Mouse (Mus musculus) embryonic facial prominence, embryonic 11.5 days (tissue): ENCODE measurements at regions not wholly inside any gene's neighbourhood (a gene's known extent, or its start where the extent isn't known, plus 50 kb on each side); places are given as distances from the start of the nearest gene placed in this dataset.

Experiments
- ATAC-seq: fragments of 200-750 bp; cut with Nextera tagmentation; replicated peaks from 2 replicates; pipeline ENCODE4 v1.8.0; 2017; ENCODE audit warnings: low read depth; ENCODE audit not compliant: insufficient number of reproducible peaks, low FRiP score, low TSS enrichment
- DNase-seq: peaks from one replicate; pipeline ENCODE4 v3.0.0-alpha.2; 2015; ENCODE audit warnings: low spot score
- H3K27ac ChIP-seq: fragments of 300-500 bp; sonication (generic); replicated peaks from 2 replicates; pipeline ENCODE4 v1.5.1; 2014; ENCODE audit warnings: mild to moderate bottlenecking, low read depth, low read length, control low read depth
- H3K27me3 ChIP-seq: fragments of 300-500 bp; sonication (generic); 2 replicates; pipeline ENCODE4 v1.6.1; 2014; ENCODE audit warnings: mild to moderate bottlenecking, low read length, moderate library complexity, mixed read lengths; ENCODE audit not compliant: control insufficient read depth, insufficient read depth
- H3K36me3 ChIP-seq: fragments of 300-500 bp; sonication (generic); replicated peaks from 2 replicates; pipeline ENCODE4 v1.6.1; 2014; ENCODE audit warnings: low read depth, mild to moderate bottlenecking, low read length, moderate library complexity, mixed read lengths; ENCODE audit not compliant: control insufficient read depth, insufficient read depth
- H3K4me1 ChIP-seq: fragments of 300-500 bp; sonication (generic); 2 replicates; pipeline ENCODE4 v1.6.1; 2014; ENCODE audit warnings: low read length, mixed read lengths; ENCODE audit not compliant: control insufficient read depth, insufficient read depth
- H3K4me2 ChIP-seq: fragments of 300-500 bp; sonication (generic); 2 replicates; pipeline ENCODE4 v1.6.1; 2014; ENCODE audit warnings: low read depth, mild to moderate bottlenecking, control low read depth, low read length, moderate library complexity
- H3K4me3 ChIP-seq: fragments of 300-500 bp; sonication (generic); 2 replicates; pipeline ENCODE4 v1.5.1; 2014; ENCODE audit warnings: low read depth, low read length, control low read depth
- H3K9ac ChIP-seq: fragments of 300-500 bp; sonication (generic); replicated peaks from 2 replicates; pipeline ENCODE4 v1.6.1; 2014; ENCODE audit warnings: mild to moderate bottlenecking, control low read depth, low read length
- H3K9me3 ChIP-seq: fragments of 300-500 bp; sonication (generic); replicated peaks from 2 replicates; pipeline ENCODE4 v1.6.1; 2016; ENCODE audit warnings: mild to moderate bottlenecking, low read length, inconsistent platforms, mixed read lengths; ENCODE audit not compliant: control insufficient read depth
- WGBS: fragments of 180-500 bp; shearing (Covaris S2); extraction: QIAGEN DNeasy Blood & Tissue Kit; methylation state at CpG from one replicate; pipeline ENCODE4 v1.1.7; 2014; 5-methylcytosine and 5-hydroxymethylcytosine counted together

- Histone ChIP-seq H3K27me3 (no peaks in the 10 kb centered on the region), H3K4me2 (no peak overlapping the region), H3K4me3 (no peak overlapping the region), H3K9me3 (no peaks in the 10 kb centered on the region), H3K36me3 (no peaks in the 10 kb centered on the region), H3K27ac (no peak overlapping the region), H3K9ac (no peak overlapping the region), H3K4me1 (no peaks in the 10 kb centered on the region)
- DNase-seq (no peak), ATAC-seq (no peak)
- 88% methylated on average over 6 of the region's 6 CpGs for WGBS
These were observed 154.7 kb upstream of the Sox4 start for GRCm38 (mm10) chr13:29108214-29108613.

GRCm38 (mm10) chr13:29092166-29092565 is 138.7 kb upstream of the Sox4 start:
- H3K27me3 ChIP-seq: no peaks in the 10 kb centered on the region
- DNase-seq (no peak), ATAC-seq (no peak)
- H3K9ac ChIP-seq: no peak overlapping the region
- H3K4me1 ChIP-seq: no peaks in the 10 kb centered on the region
- no peak overlapping the region for H3K27ac ChIP-seq
- no peaks in the 10 kb centered on the region for H3K36me3 ChIP-seq
- 88% methylated on average over 5 of the region's 5 CpGs for WGBS
- H3K4me2 ChIP-seq: no peak overlapping the region
- no peaks in the 10 kb centered on the region for H3K9me3 ChIP-seq
- no peak overlapping the region for H3K4me3 ChIP-seq

GRCm38 (mm10) chr13:29086854-29087253 is 133.3 kb upstream of the Sox4 start:
- no peaks in the 10 kb centered on the region for H3K4me1 ChIP-seq
- H3K27me3 ChIP-seq: no peaks in the 10 kb centered on the region
- H3K36me3 ChIP-seq: no peaks in the 10 kb centered on the region
- H3K4me3 ChIP-seq: no peak overlapping the region
- H3K9ac ChIP-seq: no peak overlapping the region
- H3K4me2 ChIP-seq: no peak overlapping the region
- WGBS: 81% methylated on average over 5 of the region's 5 CpGs
- no peak for ATAC-seq
- no peak for DNase-seq
- no peak overlapping the region for H3K27ac ChIP-seq
- H3K9me3 ChIP-seq: no peaks in the 10 kb centered on the region

DNA sequence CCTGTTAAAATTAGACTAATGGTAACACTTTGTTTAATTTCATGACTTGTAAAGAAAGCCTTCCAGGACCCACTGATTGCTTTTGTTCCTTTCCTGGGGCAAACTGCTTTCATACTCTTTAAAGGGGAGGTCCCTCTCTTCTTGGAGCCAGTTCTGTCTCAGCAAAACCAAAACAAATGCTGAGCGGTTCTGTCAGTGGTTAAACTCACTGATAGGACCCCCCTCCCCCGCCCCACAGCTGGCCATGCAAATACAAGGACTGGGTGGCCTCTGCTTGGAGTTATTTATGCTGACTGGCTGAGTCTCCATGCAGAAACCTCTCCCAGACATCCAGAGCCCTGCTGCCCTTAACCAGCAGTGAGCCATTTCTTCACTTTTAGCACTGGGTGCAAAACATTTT is 127.6 kb upstream of the Sox4 start:
- DNase-seq: peak; percentile 9
- 25% methylated on average over 2 of the region's 2 CpGs for WGBS
- ATAC-seq: no peak

GRCm38 (mm10) chr13:29079841-29080240 is 126.3 kb upstream of the Sox4 start:
- Histone ChIP-seq H3K36me3 (no peaks in the 10 kb centered on the region), H3K27ac (no peak overlapping the region), H3K9me3 (no peaks in the 10 kb centered on the region), H3K4me2 (no peak overlapping the region), H3K4me1 (no peaks in the 10 kb centered on the region), H3K9ac (no peak overlapping the region), H3K4me3 (no peak overlapping the region), H3K27me3 (no peaks in the 10 kb centered on the region)
- 95% methylated on average over 10 of the region's 10 CpGs for WGBS
- DNase-seq (no peak), ATAC-seq (no peak)

More for the DNA sequence above, 127.6 kb upstream of the Sox4 start:
- no peak overlapping the region for H3K4me3 ChIP-seq
- no peaks in the 10 kb centered on the region for H3K36me3 ChIP-seq
- no peak overlapping the region for H3K4me2 ChIP-seq
- H3K9me3 ChIP-seq: no peaks in the 10 kb centered on the region
- no peak overlapping the region for H3K9ac ChIP-seq
- no peak overlapping the region for H3K27ac ChIP-seq
- no peaks in the 10 kb centered on the region for H3K4me1 ChIP-seq
- H3K27me3 ChIP-seq: no peaks in the 10 kb centered on the region

GRCm38 (mm10) chr13:29073630-29074029 is 120.1 kb upstream of the Sox4 start:
- no peak overlapping the region for H3K4me2 ChIP-seq
- no peak overlapping the region for H3K27ac ChIP-seq
- ATAC-seq (no peak), DNase-seq (no peak)
- WGBS: 91% methylated on average over 2 of the region's 2 CpGs
- no peaks in the 10 kb centered on the region for H3K9me3 ChIP-seq
- no peak overlapping the region for H3K4me3 ChIP-seq
- no peaks in the 10 kb centered on the region for H3K4me1 ChIP-seq
- H3K9ac ChIP-seq: no peak overlapping the region
- no peaks in the 10 kb centered on the region for H3K27me3 ChIP-seq
- H3K36me3 ChIP-seq: no peaks in the 10 kb centered on the region

GRCm38 (mm10) chr13:29063924-29064323 is 110.4 kb upstream of the Sox4 start:
- ATAC-seq: no peak

GRCm38 (mm10) chr13:29058685-29059084 is 105.2 kb upstream of the Sox4 start:
- Histone ChIP-seq H3K9ac (no peak overlapping the region), H3K4me2 (no peak overlapping the region), H3K36me3 (no peaks in the 10 kb centered on the region), H3K4me1 (no peaks in the 10 kb centered on the region), H3K27me3 (no peaks in the 10 kb centered on the region), H3K4me3 (no peak overlapping the region), H3K27ac (no peak overlapping the region), H3K9me3 (no peaks in the 10 kb centered on the region)
- ATAC-seq (no peak), DNase-seq (no peak)
- 72% methylated on average over 5 of the region's 5 CpGs for WGBS

More at GRCm38 (mm10) chr13:29063924-29064323, 110.4 kb upstream of the Sox4 start:
- H3K36me3 ChIP-seq: no peaks in the 10 kb centered on the region
- H3K27ac ChIP-seq: no peak overlapping the region
- no peak overlapping the region for H3K4me3 ChIP-seq
- DNase-seq: peak; percentile 4
- H3K4me2 ChIP-seq: no peak overlapping the region
- no peaks in the 10 kb centered on the region for H3K27me3 ChIP-seq
- H3K9ac ChIP-seq: no peak overlapping the region
- H3K9me3 ChIP-seq: no peaks in the 10 kb centered on the region
- no peaks in the 10 kb centered on the region for H3K4me1 ChIP-seq
- 63% methylated on average over 5 of the region's 5 CpGs for WGBS
